Mouse (Mus musculus) liver, postnatal 0 days (tissue): ENCODE results near the gene Smndc1.

Source experiments
- CTCF ChIP-seq: sonication (generic); IDR thresholded peaks from 2 replicates; pipeline ENCODE4 v1.5.1; 2016; ENCODE audit warnings: antibody characterized with exemption, low read depth
- EP300 ChIP-seq: IDR thresholded peaks from 2 replicates; pipeline ENCODE4 v1.6.1; 2016; ENCODE audit warnings: antibody characterized with exemption, low read depth, mild to moderate bottlenecking

GRCm38 (mm10) chr19:53437991-53438390 is 47.6 kb upstream of the Smndc1 start:
- no peak for TF ChIP-seq CTCF
- no peak for TF ChIP-seq EP300
